ENCODE assay signal across 8 mouse cellular contexts in the genomic region with DNA sequence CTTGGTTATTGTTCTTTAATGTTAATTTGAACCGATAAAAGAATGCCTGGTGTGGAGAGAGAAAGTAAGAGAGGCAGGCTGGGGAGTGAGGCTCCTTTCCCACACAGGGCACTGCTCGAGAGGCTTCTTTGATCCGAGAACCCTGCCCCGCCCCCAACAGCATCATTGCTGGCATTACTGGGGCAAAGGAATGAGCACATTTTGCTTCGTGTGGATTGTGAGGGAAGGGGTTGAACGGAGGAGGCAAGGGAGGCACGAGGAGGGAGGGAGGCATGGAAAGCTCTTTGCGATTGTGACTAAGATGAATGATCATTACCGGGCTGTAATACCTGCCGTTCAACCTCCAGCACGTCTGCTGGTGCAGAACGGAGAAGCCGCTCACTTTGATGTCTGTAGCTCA.
DNase-seq lines count a peak whose midpoint lies in the region; ATAC-seq and TF ChIP-seq lines count a peak whose summit lies in the region.

No protein-coding gene starts in this region.

- WGBS in heart, embryonic 16.5 days: 7% methylated on average over 13 of the region's 13 CpGs
- 4% methylated on average over 13 of the region's 13 CpGs for WGBS in forebrain, embryonic 11.5 days
- 3% methylated on average over 13 of the region's 13 CpGs for WGBS in kidney, postnatal 0 days
- WGBS in neural tube, embryonic 13.5 days: under 1% methylated on average over 13 of the region's 13 CpGs

- H3K9me3 ChIP-seq in heart, embryonic 16.5 days (replicated peaks; ENCODE audit: control insufficient read depth, low read length): no peaks in the 10 kb centered on the region
- H3K9me3 ChIP-seq in forebrain, embryonic 11.5 days (ENCODE audit: control insufficient read depth, low read length): no peaks in the 10 kb centered on the region
- no peaks in the 10 kb centered on the region for H3K9me3 ChIP-seq in kidney, postnatal 0 days (replicated peaks; ENCODE audit: low read length)
- H3K9me3 ChIP-seq in neural tube, embryonic 13.5 days: no peaks in the 10 kb centered on the region

- DNase-seq in heart, adult 18-20 months: no peak
- DNase-seq in brain, adult 2 months (ENCODE audit: low read depth, low spot score): peak; percentile 35
- DNase-seq in forebrain, embryonic 11.5 days (ENCODE audit: low spot score): peak; percentile 78
- DNase-seq in kidney, postnatal 0 days (ENCODE audit: low spot score): peak; percentile 61
- peak; percentile 40 to 61 for DNase-seq in lung, adult 18-20 months

- H3K36me3 ChIP-seq in heart, embryonic 16.5 days (ENCODE audit: control insufficient read depth, insufficient read depth): no peaks in the 10 kb centered on the region
- no peaks in the 10 kb centered on the region for H3K36me3 ChIP-seq in forebrain, embryonic 11.5 days (ENCODE audit: control insufficient read depth, insufficient read depth, low read length)
- H3K36me3 ChIP-seq in kidney, postnatal 0 days (ENCODE audit: insufficient read depth, low read length): no peaks in the 10 kb centered on the region
- no peaks in the 10 kb centered on the region for H3K36me3 ChIP-seq in neural tube, embryonic 13.5 days

- 0 out of 2 replicates have a peak overlapping the region, but pooled peaks have one; percentile 8 for H3K4me3 ChIP-seq in heart, embryonic 16.5 days (ENCODE audit: low read length)
- peak overlapping the region; percentile 2; the same call in 1 of the 2 replicates for H3K4me3 ChIP-seq in forebrain, embryonic 11.5 days (ENCODE audit: low read depth, low read length)
- H3K4me3 ChIP-seq in kidney, postnatal 0 days (replicated peaks; ENCODE audit: low read depth, low read length): peak overlapping the region; percentile 20; the same call in 1 of the 2 replicates
- peak overlapping the region; percentile 24 for H3K4me3 ChIP-seq in neural tube, embryonic 13.5 days

- H3K9ac ChIP-seq in heart, embryonic 16.5 days (ENCODE audit: low read length): no peak overlapping the region
- H3K9ac ChIP-seq in forebrain, embryonic 11.5 days (ENCODE audit: low read length): no peak overlapping the region
- H3K9ac ChIP-seq in kidney, postnatal 0 days (ENCODE audit: low read depth, low read length): peak overlapping the region; percentile 32; the same call in 1 of the 2 replicates
- H3K9ac ChIP-seq in neural tube, embryonic 13.5 days: peak overlapping the region; percentile 61

- no peak overlapping the region for H3K27ac ChIP-seq in heart, embryonic 16.5 days (ENCODE audit: low read length)
- no peak overlapping the region for H3K27ac ChIP-seq in forebrain, embryonic 11.5 days (ENCODE audit: low read depth, low read length)
- peak overlapping the region; percentile 33; the same call in 1 of the 2 replicates for H3K27ac ChIP-seq in kidney, postnatal 0 days
- peak overlapping the region; percentile 67 for H3K27ac ChIP-seq in neural tube, embryonic 13.5 days (replicated peaks)

- peaks cover 8% of the 10 kb centered on the region; the same call in 1 of the 2 replicates for H3K4me1 ChIP-seq in heart, embryonic 16.5 days (ENCODE audit: control insufficient read depth, insufficient read depth, low read length)
- H3K4me1 ChIP-seq in forebrain, embryonic 11.5 days (replicated peaks; ENCODE audit: control insufficient read depth, insufficient read depth, low read length): no peaks in the 10 kb centered on the region; the same call in 1 of the 2 replicates
- H3K4me1 ChIP-seq in kidney, postnatal 0 days (replicated peaks; ENCODE audit: insufficient read depth, low read length): peaks cover 16% of the 10 kb centered on the region; the same call in 1 of the 2 replicates
- H3K4me1 ChIP-seq in neural tube, embryonic 13.5 days (replicated peaks): peaks cover 39% of the 10 kb centered on the region

- H3K4me2 ChIP-seq in heart, embryonic 16.5 days (ENCODE audit: low read depth, low read length): peak overlapping the region; percentile 48
- peak overlapping the region; percentile 35 for H3K4me2 ChIP-seq in forebrain, embryonic 11.5 days (ENCODE audit: low read depth, low read length, severe bottlenecking)
- H3K4me2 ChIP-seq in kidney, postnatal 0 days (ENCODE audit: low read length): peak overlapping the region; percentile 52
- peak overlapping the region; percentile 52 for H3K4me2 ChIP-seq in neural tube, embryonic 13.5 days

- H3K27me3 ChIP-seq in heart, embryonic 16.5 days (ENCODE audit: control insufficient read depth, insufficient read depth, low read length): no peaks in the 10 kb centered on the region
- 0 out of 2 replicates have a peak, but pooled peaks cover 2% of the 10 kb centered on the region for H3K27me3 ChIP-seq in forebrain, embryonic 11.5 days (ENCODE audit: control insufficient read depth, insufficient read depth, low read length)
- H3K27me3 ChIP-seq in kidney, postnatal 0 days (ENCODE audit: insufficient read depth, low read length): peaks cover 3% of the 10 kb centered on the region; the same call in 1 of the 2 replicates
- no peaks in the 10 kb centered on the region for H3K27me3 ChIP-seq in neural tube, embryonic 13.5 days

- no peak for ATAC-seq in heart, embryonic 16.5 days (replicated peaks; ENCODE audit: extremely low read depth, insufficient read depth, low FRiP score)
- peak; percentile 90 for ATAC-seq in forebrain, embryonic 11.5 days (replicated peaks; ENCODE audit: low FRiP score)
- peak; percentile 62; the same call in 1 of the 2 replicates for ATAC-seq in kidney, postnatal 0 days (replicated peaks; ENCODE audit: low FRiP score, low read depth)
- peak; percentile 90 for ATAC-seq in neural tube, embryonic 13.5 days (ENCODE audit: low read depth)
- no peak for ATAC-seq in CD4-positive, CD25-positive, alpha-beta regulatory T cell, adult 4 months

- TF ChIP-seq CTCF in kidney, postnatal 0 days (IDR thresholded peaks at IDR 0.05; ENCODE audit: low read depth): no peak

Comparison
In these comparisons a context has a peak if more than half of its experiments do, and no peak if none do; other contexts are left out.
1. ATAC-seq: peak in forebrain, embryonic 11.5 days (single experiment), kidney, postnatal 0 days (single experiment) and neural tube, embryonic 13.5 days (single experiment); none in heart, embryonic 16.5 days (single experiment) and CD4-positive, CD25-positive, alpha-beta regulatory T cell, adult 4 months (single experiment).
2. H3K27ac ChIP-seq: peak in kidney, postnatal 0 days (single experiment) and neural tube, embryonic 13.5 days (single experiment); none in heart, embryonic 16.5 days (single experiment) and forebrain, embryonic 11.5 days (single experiment).
3. H3K9ac ChIP-seq: peak in kidney, postnatal 0 days (single experiment) and neural tube, embryonic 13.5 days (single experiment); none in heart, embryonic 16.5 days (single experiment) and forebrain, embryonic 11.5 days (single experiment).
4. DNase-seq: peak in brain, adult 2 months (single experiment), forebrain, embryonic 11.5 days (single experiment), kidney, postnatal 0 days (single experiment) and lung, adult 18-20 months (2 of 2); none in heart, adult 18-20 months (0 of 2).
5. Peak in every context shown above with its lines, with median percentiles within 50 percentile points of each other: H3K4me2 ChIP-seq and H3K4me3 ChIP-seq.